Comparison of ENCODE assay signal across 8 mouse cellular contexts in genomic region chr1:77978696-77979095, GRCm38 (mm10).
A peak's percentile ranks its signal among the peaks of the same experiment; 100 is the strongest.
DNase-seq lines count a peak whose midpoint lies in the region; ATAC-seq and TF ChIP-seq lines count a peak whose summit lies in the region.
"Had no signal": no experiment of that assay in that cellular context is flagged by ENCODE, and none has a peak within 500 bp of the region (broad histone marks: within the 10 kb centered on the region; RNA-seq: fewer than 3 reads in every experiment).

No protein-coding gene starts in this region.

- H3K27me3 ChIP-seq in Patski: peaks cover 26% of the 10 kb centered on the region

- CTCF ChIA-PET in Patski (lab: Charles Lee): interaction anchor here (1.2 to 2.0 kb wide), 4 partner anchors 18 to 500 kb away, joined by 3 to 7 read pairs (median 4); no protein-coding TSS in a partner anchor

- peak; percentile 76 for ATAC-seq in Patski

- POLR2A ChIA-PET in Patski (lab: Charles Lee): no interaction called here

- peak; percentile 94 for TF ChIP-seq CTCF in Patski (IDR thresholded peaks at IDR 0.05)
- peak; percentile 86 for TF ChIP-seq CTCF in gastrocnemius, adult 2 months (IDR thresholded peaks at IDR 0.05)

- peak; percentile 28 for DNase-seq in CD4-positive helper T cell, adult 2 months (ENCODE audit: low read depth, low spot score)
- peak; percentile 17 for DNase-seq in Patski (ENCODE audit: low read depth, low spot score)
- DNase-seq in cerebellum, postnatal 10 days: peak; percentile 83 to 87
- DNase-seq in gastrocnemius, adult 2 months: peak; percentile 46
- peak; percentile 43 to 90 for DNase-seq in layer of hippocampus, adult 18-20 months (ENCODE audit: low spot score in 2 of 2)
- DNase-seq in lung, postnatal 14 days: peak; percentile 75
- peak; percentile 80 to 88 for DNase-seq in right cerebral cortex, postnatal 10 days (ENCODE audit: low spot score in 2 of 2)

- H3K27ac ChIP-seq in gastrocnemius, adult 2 months: no peak overlapping the region
- H3K27ac ChIP-seq: lung, embryonic 15.5 days had no signal

- in situ Hi-C loops in Patski (cut with MboI; ENCODE audit: low pct_unique_long_range_greater_than_20kb): no loop called here

- intact Hi-C loops in gastrocnemius, adult 2 months (cut with DNase I): loop anchor here (2.0 to 10.0 kb wide), 2 partner anchors 440 to 476 kb away; no protein-coding TSS in a partner anchor

- no peak overlapping the region for H3K4me3 ChIP-seq in gastrocnemius, adult 2 months
- H3K4me3 ChIP-seq: lung, embryonic 15.5 days had no signal

Comparison
In these comparisons a context has a peak if more than half of its experiments do, and no peak if none do; other contexts are left out.
1. DNase-seq: peak in every context shown above with its lines; median percentile 85 in cerebellum, postnatal 10 days; 84 in right cerebral cortex, postnatal 10 days; 75 in lung, postnatal 14 days; 66 in layer of hippocampus, adult 18-20 months; 46 in gastrocnemius, adult 2 months; 28 in CD4-positive helper T cell, adult 2 months; 17 in Patski.